Mouse (Mus musculus) stomach, postnatal 0 days (tissue): ENCODE data around the gene Fkbp5. TPM values are rescaled to one million over a fixed set of nuclear protein-coding genes. Genes with fewer than 3 reads are reported as not detected.

Experiments used
- ATAC-seq: fragments of 200-750 bp; cut with Nextera tagmentation; 2 replicates; pipeline ENCODE4 v1.8.0; 2017; ENCODE audit not compliant: low FRiP score, low TSS enrichment
- DNase-seq: peaks from one replicate; pipeline ENCODE4 v3.0.0-alpha.2; 2016; ENCODE audit warnings: low spot score
- H3K27ac ChIP-seq: fragments of 300-500 bp; sonication (generic); replicated peaks from 2 replicates; pipeline ENCODE4 v1.5.1; 2014; ENCODE audit warnings: mild to moderate bottlenecking, control low read depth
- H3K27me3 ChIP-seq: fragments of 300-500 bp; sonication (generic); 2 replicates; pipeline ENCODE4 v1.6.1; 2014; ENCODE audit warnings: low read length; ENCODE audit not compliant: control insufficient read depth, insufficient read depth
- H3K36me3 ChIP-seq: fragments of 300-500 bp; sonication (generic); 2 replicates; pipeline ENCODE4 v1.6.1; 2014; ENCODE audit warnings: low read length, mixed read lengths; ENCODE audit not compliant: control insufficient read depth, insufficient read depth
- H3K4me1 ChIP-seq: fragments of 300-500 bp; sonication (generic); replicated peaks from 2 replicates; pipeline ENCODE4 v1.6.1; 2014; ENCODE audit warnings: antibody characterized with exemption; ENCODE audit not compliant: control insufficient read depth, insufficient read depth
- H3K4me2 ChIP-seq: fragments of 300-500 bp; sonication (generic); replicated peaks from 2 replicates; pipeline ENCODE4 v1.6.1; 2014; ENCODE audit warnings: low read depth, mild to moderate bottlenecking, control low read depth, moderate library complexity
- H3K4me3 ChIP-seq: fragments of 300-500 bp; sonication (generic); 2 replicates; pipeline ENCODE4 v1.5.1; 2014; ENCODE audit warnings: low read depth, low read length, control low read depth
- H3K9ac ChIP-seq: fragments of 300-500 bp; sonication (generic); 2 replicates; pipeline ENCODE4 v1.6.1; 2014; ENCODE audit warnings: mild to moderate bottlenecking, low read length, control low read depth, mixed read lengths
- H3K9me3 ChIP-seq: fragments of 300-500 bp; sonication (generic); 2 replicates; pipeline ENCODE4 v1.6.1; 2016; ENCODE audit warnings: low read length; ENCODE audit not compliant: control insufficient read depth
- CTCF ChIP-seq: IDR thresholded peaks from 2 replicates; pipeline ENCODE4 v1.5.1; 2016; ENCODE audit warnings: antibody characterized with exemption, low read depth, mild to moderate bottlenecking, moderate library complexity
- EP300 ChIP-seq: optimal IDR thresholded peaks from 2 replicates; pipeline ENCODE3; 2016; ENCODE audit warnings: antibody characterized with exemption
- WGBS: fragments of 180-500 bp; shearing (Covaris S2); extraction: QIAGEN DNeasy Blood & Tissue Kit; methylation state at CpG from one replicate; pipeline ENCODE4 v1.1.7; 2014; 5-methylcytosine and 5-hydroxymethylcytosine counted together
- polyA plus RNA-seq: library from polyadenylated mRNA; unstranded; fragments of >200 nt; fragmentation: Nextera tagmentation; extraction: Ambion mirVana; gene quantifications from 2 replicates; pipeline ENCODE4 v1.2.1, GENCODE M21; 2015

Fkbp5 gene
- polyA plus RNA-seq, 1 experiment from 2014 or later: 11.8 TPM

- Histone ChIP-seq H3K36me3 (no peaks in the 10 kb centered on the region), H3K27ac (peak overlapping the region; percentile 5; the same call in 1 of the 2 replicates), H3K4me3 (no peak overlapping the region), H3K9me3 (no peaks in the 10 kb centered on the region), H3K4me2 (peak overlapping the region; percentile 18), H3K27me3 (no peaks in the 10 kb centered on the region), H3K4me1 (no peaks in the 10 kb centered on the region), H3K9ac (peak overlapping the region; percentile 2; the same call in 1 of the 2 replicates)
- 54% methylated on average over 11 of the region's 11 CpGs for WGBS
- TF ChIP-seq EP300 (no peak), CTCF (no peak)
- ATAC-seq: no peak
- DNase-seq: no peak
Measured at GRCm38 (mm10) chr17:28467749-28468148, 49.6 kb downstream of the Fkbp5 start.

- H3K4me2 ChIP-seq: no peak overlapping the region
- DNase-seq (no peak), ATAC-seq (no peak)
- H3K27ac ChIP-seq: no peak overlapping the region
- H3K4me1 ChIP-seq: no peaks in the 10 kb centered on the region
- 82% methylated on average over 4 of the region's 4 CpGs for WGBS
- H3K4me3 ChIP-seq: no peak overlapping the region
- no peaks in the 10 kb centered on the region for H3K27me3 ChIP-seq
- no peak overlapping the region for H3K9ac ChIP-seq
- H3K36me3 ChIP-seq: no peaks in the 10 kb centered on the region
- H3K9me3 ChIP-seq: no peaks in the 10 kb centered on the region
- no peak for TF ChIP-seq CTCF
Measured at GRCm38 (mm10) chr17:28465968-28466367, 51.4 kb downstream of the Fkbp5 start.

- Histone ChIP-seq H3K4me1 (no peaks in the 10 kb centered on the region), H3K4me2 (no peak overlapping the region), H3K9me3 (no peaks in the 10 kb centered on the region), H3K27me3 (no peaks in the 10 kb centered on the region), H3K36me3 (no peaks in the 10 kb centered on the region), H3K9ac (no peak overlapping the region), H3K4me3 (no peak overlapping the region), H3K27ac (0 out of 2 replicates have a peak overlapping the region, but pooled peaks have one; percentile 14)
- ATAC-seq (0 out of 2 replicates have a peak, but pooled peaks have one; percentile 29), DNase-seq (no peak)
- WGBS: 63% methylated on average over 7 of the region's 7 CpGs
- no peak for TF ChIP-seq CTCF
Measured at GRCm38 (mm10) chr17:28463701-28464443, 53.5 kb downstream of the Fkbp5 start.

GRCm38 (mm10) chr17:28460388-28460787 is 56.9 kb downstream of the Fkbp5 start:
- no peak for DNase-seq
- Histone ChIP-seq H3K4me1 (no peaks in the 10 kb centered on the region), H3K4me3 (no peak overlapping the region), H3K27ac (no peak overlapping the region), H3K4me2 (no peak overlapping the region), H3K27me3 (no peaks in the 10 kb centered on the region), H3K36me3 (no peaks in the 10 kb centered on the region), H3K9me3 (no peaks in the 10 kb centered on the region), H3K9ac (no peak overlapping the region)
- 89% methylated on average over 1 of the region's 1 CpGs for WGBS
- no peak for ATAC-seq
- TF ChIP-seq CTCF (no peak), EP300 (no peak)

GRCm38 (mm10) chr17:28455098-28455497 is 62.2 kb downstream of the Fkbp5 start:
- H3K4me2 ChIP-seq: no peak overlapping the region
- H3K27ac ChIP-seq: no peak overlapping the region
- ATAC-seq (no peak), DNase-seq (peak; percentile 46)
- H3K4me1 ChIP-seq: 0 out of 2 replicates have a peak, but pooled peaks cover 2% of the 10 kb centered on the region
- H3K27me3 ChIP-seq: no peaks in the 10 kb centered on the region
- H3K9me3 ChIP-seq: no peaks in the 10 kb centered on the region
- TF ChIP-seq EP300: no peak
- peak; percentile 77 for TF ChIP-seq CTCF
- H3K36me3 ChIP-seq: no peaks in the 10 kb centered on the region
- no peak overlapping the region for H3K9ac ChIP-seq
- WGBS: 35% methylated on average over 4 of the region's 4 CpGs
- no peak overlapping the region for H3K4me3 ChIP-seq

GRCm38 (mm10) chr17:28452889-28453288 is 64.4 kb downstream of the Fkbp5 start:
- H3K27ac ChIP-seq: no peak overlapping the region
- H3K4me3 ChIP-seq: no peak overlapping the region
- H3K36me3 ChIP-seq: no peaks in the 10 kb centered on the region
- no peaks in the 10 kb centered on the region for H3K27me3 ChIP-seq
- 38% methylated on average over 6 of the region's 6 CpGs for WGBS
- no peak overlapping the region for H3K9ac ChIP-seq
- no peak for ATAC-seq
- 0 out of 2 replicates have a peak, but pooled peaks cover 2% of the 10 kb centered on the region for H3K4me1 ChIP-seq
- no peak overlapping the region for H3K4me2 ChIP-seq
- TF ChIP-seq EP300: no peak
- TF ChIP-seq CTCF: no peak
- H3K9me3 ChIP-seq: no peaks in the 10 kb centered on the region
- DNase-seq: no peak
